8 mouse cellular contexts compared by ENCODE assay signal in genomic region chr5:121711928-121712231, GRCm38 (mm10). TPM values are rescaled to one million over a fixed set of nuclear protein-coding genes. Genes with fewer than 3 reads are reported as not detected.
DNase-seq lines count a peak whose midpoint lies in the region; ATAC-seq and TF ChIP-seq lines count a peak whose summit lies in the region.

No protein-coding gene starts in this region.

- POLR2A ChIA-PET in Patski (lab: Charles Lee) = no interaction called here

- no peaks in the 10 kb centered on the region for H3K9me3 ChIP-seq in heart, embryonic 14.5 days (ENCODE audit: control insufficient read depth, low read length)
- H3K9me3 ChIP-seq in hindbrain, embryonic 11.5 days (ENCODE audit: control insufficient read depth, low read length) = no peaks in the 10 kb centered on the region
- no peaks in the 10 kb centered on the region for H3K9me3 ChIP-seq in midbrain, embryonic 11.5 days (ENCODE audit: control insufficient read depth, low read length)

- H3K4me2 ChIP-seq in heart, embryonic 14.5 days (ENCODE audit: low read length) = peak overlapping the region; percentile 86
- peak overlapping the region; percentile 86 for H3K4me2 ChIP-seq in hindbrain, embryonic 11.5 days (replicated peaks; ENCODE audit: low read depth, low read length)
- peak overlapping the region; percentile 68 for H3K4me2 ChIP-seq in midbrain, embryonic 11.5 days

- H3K4me3 ChIP-seq in heart, embryonic 14.5 days (ENCODE audit: control insufficient read depth in 1 of 2, insufficient read depth in 1 of 2, low read depth in 1 of 2, low read length in 2 of 2) = peak overlapping the region; percentile 96 to 99
- peak overlapping the region; percentile 99 for H3K4me3 ChIP-seq in hindbrain, embryonic 11.5 days (ENCODE audit: low read depth, low read length)
- peak overlapping the region; percentile 99 for H3K4me3 ChIP-seq in midbrain, embryonic 11.5 days (ENCODE audit: low read depth, low read length)

- no peak for ATAC-seq in heart, embryonic 14.5 days (ENCODE audit: insufficient number of reproducible peaks, insufficient read depth, low FRiP score, low read depth)
- peak; percentile 3 for ATAC-seq in Patski
- peak; percentile 54 for ATAC-seq in hindbrain, embryonic 11.5 days (ENCODE audit: low FRiP score)
- peak; percentile 61; the same call in 1 of the 2 replicates for ATAC-seq in midbrain, embryonic 11.5 days (ENCODE audit: low FRiP score)
- ATAC-seq in cerebellum, adult (ENCODE audit: insufficient number of reproducible peaks, low FRiP score, low TSS enrichment) = no peak

- in situ Hi-C loops in Patski (cut with MboI; ENCODE audit: low pct_unique_long_range_greater_than_20kb) = no loop called here

- H3K4me1 ChIP-seq in heart, embryonic 14.5 days (ENCODE audit: control insufficient read depth in 2 of 2, insufficient read depth in 2 of 2, low read length in 2 of 2) = peaks cover 9 to 34% of the 10 kb centered on the region in 2 experiments
- peaks cover 2% of the 10 kb centered on the region; the same call in 1 of the 2 replicates for H3K4me1 ChIP-seq in hindbrain, embryonic 11.5 days (replicated peaks; ENCODE audit: control insufficient read depth, insufficient read depth, low read length)
- H3K4me1 ChIP-seq in midbrain, embryonic 11.5 days (ENCODE audit: control insufficient read depth, insufficient read depth, low read length) = peaks cover 23% of the 10 kb centered on the region

- TF ChIP-seq CTCF in Patski (IDR thresholded peaks at IDR 0.05) = no peak

- peak overlapping the region; percentile 85 to 97 for H3K27ac ChIP-seq in heart, embryonic 14.5 days (replicated peaks in 1 of 2; ENCODE audit: control insufficient read depth in 1 of 2, insufficient read depth in 1 of 2, low read depth in 2 of 2, low read length in 2 of 2)
- peak overlapping the region; percentile 95 for H3K27ac ChIP-seq in hindbrain, embryonic 11.5 days (ENCODE audit: low read depth, low read length)
- peak overlapping the region; percentile 92 for H3K27ac ChIP-seq in midbrain, embryonic 11.5 days (ENCODE audit: low read depth, low read length)

- intact Hi-C loops in heart, postnatal 10 days (cut with DNase I) = loop anchor here (5.0 kb wide), 2 partner anchors 130 to 260 kb away; partner anchors contain the start of genes Erp29 and Tmem116

- DNase-seq in heart, postnatal 10 days = no peak
- no peak for DNase-seq in Patski (ENCODE audit: low read depth, low spot score)
- DNase-seq in hindbrain, embryonic 11.5 days (ENCODE audit: low spot score) = no peak
- no peak for DNase-seq in midbrain, embryonic 11.5 days (ENCODE audit: low spot score, missing footprints)
- no peak for DNase-seq in left cerebral cortex, adult 8-10 months (ENCODE audit: low spot score in 2 of 2)
- DNase-seq in retina, embryonic 14.5 days (ENCODE audit: low spot score) = no peak

- CTCF ChIA-PET in Patski (lab: Charles Lee) = no interaction called here

- WGBS in heart, embryonic 14.5 days = 0% methylated on average over 45 of the region's 57 CpGs
- WGBS in hindbrain, embryonic 11.5 days = under 1% methylated on average over 21 of the region's 57 CpGs
- under 1% methylated on average over 50 of the region's 57 CpGs for WGBS in midbrain, embryonic 11.5 days

- H3K36me3 ChIP-seq in heart, embryonic 14.5 days (ENCODE audit: control insufficient read depth, insufficient read depth, low read length) = no peaks in the 10 kb centered on the region
- H3K36me3 ChIP-seq in hindbrain, embryonic 11.5 days (ENCODE audit: control insufficient read depth, insufficient read depth, low read length) = no peaks in the 10 kb centered on the region
- H3K36me3 ChIP-seq in midbrain, embryonic 11.5 days (ENCODE audit: control insufficient read depth, insufficient read depth, low read length) = no peaks in the 10 kb centered on the region

- H3K9ac ChIP-seq in heart, embryonic 14.5 days (ENCODE audit: low read length) = peak overlapping the region; percentile 93
- H3K9ac ChIP-seq in hindbrain, embryonic 11.5 days (ENCODE audit: low read depth, low read length) = peak overlapping the region; percentile 97
- H3K9ac ChIP-seq in midbrain, embryonic 11.5 days (ENCODE audit: low read length) = peak overlapping the region; percentile 98

- no peaks in the 10 kb centered on the region for H3K27me3 ChIP-seq in heart, embryonic 14.5 days (ENCODE audit: control insufficient read depth, insufficient read depth, low read length)
- H3K27me3 ChIP-seq in Patski = no peaks in the 10 kb centered on the region
- no peaks in the 10 kb centered on the region for H3K27me3 ChIP-seq in hindbrain, embryonic 11.5 days (ENCODE audit: control insufficient read depth, insufficient read depth, low read length)
- H3K27me3 ChIP-seq in midbrain, embryonic 11.5 days (ENCODE audit: control insufficient read depth, insufficient read depth, low read length) = no peaks in the 10 kb centered on the region

RNA-seq across cellular contexts. Expression of gene Atxn2, which starts 0.7 kb away (rescaled TPM):
- polyA plus RNA-seq in heart, embryonic 14.5 days (2014; fragmentation: Nextera tagmentation; extraction: Ambion mirVana) = 84.8 and 86.9 TPM in 2 replicates
- 100 to 1,000 TPM; 173 to 177 TPM for total RNA-seq in heart, postnatal 10 days (2021)
- 209 TPM for polyA plus RNA-seq in Patski (2021)
- polyA plus RNA-seq in hindbrain, embryonic 11.5 days (2014; fragmentation: Nextera tagmentation; extraction: Ambion mirVana) = 63.5 and 75.2 TPM in 2 replicates
- 59.2 and 66.8 TPM in 2 replicates for polyA plus RNA-seq in midbrain, embryonic 11.5 days (2014; fragmentation: Nextera tagmentation; extraction: Ambion mirVana)
- 100 to 1,000 TPM; 199 to 223 (median 216) TPM for total RNA-seq in left cerebral cortex, adult 8-10 months (2022)

RNA-seq across cellular contexts. Expression of gene Brap, which starts 51.5 kb away (rescaled TPM):
- polyA plus RNA-seq in heart, embryonic 14.5 days (2014; fragmentation: Nextera tagmentation; extraction: Ambion mirVana) = 26.6 and 26.9 TPM in 2 replicates
- 10 to 100 TPM; 28.2 to 35.2 TPM for total RNA-seq in heart, postnatal 10 days (2021)
- 65.3 TPM for polyA plus RNA-seq in Patski (2021)
- 36.8 and 38.8 TPM in 2 replicates for polyA plus RNA-seq in hindbrain, embryonic 11.5 days (2014; fragmentation: Nextera tagmentation; extraction: Ambion mirVana)
- polyA plus RNA-seq in midbrain, embryonic 11.5 days (2014; fragmentation: Nextera tagmentation; extraction: Ambion mirVana) = 37.7 and 43.0 TPM in 2 replicates
- 10 to 100 TPM; 58.0 to 65.2 (median 60.9) TPM for total RNA-seq in left cerebral cortex, adult 8-10 months (2022)

RNA-seq across cellular contexts. Expression of gene Acad10, which starts 51.6 kb away (rescaled TPM):
- 1.1 and 1.5 TPM in 2 replicates for polyA plus RNA-seq in heart, embryonic 14.5 days (2014; fragmentation: Nextera tagmentation; extraction: Ambion mirVana)
- total RNA-seq in heart, postnatal 10 days (2021) = 10 to 100 TPM; 13.7 to 16.0 TPM
- 34.7 TPM for polyA plus RNA-seq in Patski (2021)
- polyA plus RNA-seq in hindbrain, embryonic 11.5 days (2014; fragmentation: Nextera tagmentation; extraction: Ambion mirVana) = 2.1 and 2.5 TPM in 2 replicates
- polyA plus RNA-seq in midbrain, embryonic 11.5 days (2014; fragmentation: Nextera tagmentation; extraction: Ambion mirVana) = 2.5 and 2.6 TPM in 2 replicates
- 1 to 10 TPM; 3.9 to 5.6 (median 4.6) TPM for total RNA-seq in left cerebral cortex, adult 8-10 months (2022)

Comparison
In these comparisons a context has a peak if more than half of its experiments do, and no peak if none do; other contexts are left out.
1. ATAC-seq: peak in Patski (single experiment), hindbrain, embryonic 11.5 days (single experiment) and midbrain, embryonic 11.5 days (single experiment); none in heart, embryonic 14.5 days (single experiment) and cerebellum, adult (single experiment).
2. Peak in every context shown above with its lines, with median percentiles within 50 percentile points of each other: H3K27ac ChIP-seq, H3K4me2 ChIP-seq, H3K4me3 ChIP-seq and H3K9ac ChIP-seq.